Mouse (Mus musculus) left cerebral cortex, postnatal 14 days (tissue): ENCODE results near the gene Ank3. TPM values are rescaled to one million over a fixed set of nuclear protein-coding genes. Genes with fewer than 3 reads are reported as not detected.

Experiments used
- DNase-seq, 2 experiments: peaks; one replicate each; pipeline ENCODE4 v3.0.0; 2021 to 2022; ENCODE audit warnings: low spot score in 2 of 2, mixed read lengths in 1 of 2
- intact Hi-C: fragments of 180-260 bp; cut with DNase I; formaldehyde crosslinking; loops from one replicate; pipeline ENCODE4 v1.15.1; 2025
- total RNA-seq, 2 experiments: library from RNA; stranded (reverse); gene quantifications; 2 replicates each; pipeline ENCODE4 v1.2.3; 2021

Gene Ank3
- total RNA-seq, 2 experiments from 2014 or later, result 533 to 540 TPM

GRCm38 (mm10) chr10:69764402-69764801, 365.8 kb downstream of the Ank3 start:
- intact Hi-C loops, result no loop called here

GRCm38 (mm10) chr10:69777065-69777645, 378.6 kb downstream of the Ank3 start:
- intact Hi-C loops, result no loop called here

More at GRCm38 (mm10) chr10:69764402-69764801, 365.8 kb downstream of the Ank3 start:
- no peak for DNase-seq

GRCm38 (mm10) chr10:69777736-69778135, 379.2 kb downstream of the Ank3 start:
- intact Hi-C loops, result no loop called here
- DNase-seq, result no peak

More at GRCm38 (mm10) chr10:69777065-69777645, 378.6 kb downstream of the Ank3 start:
- no peak for DNase-seq

DNA sequence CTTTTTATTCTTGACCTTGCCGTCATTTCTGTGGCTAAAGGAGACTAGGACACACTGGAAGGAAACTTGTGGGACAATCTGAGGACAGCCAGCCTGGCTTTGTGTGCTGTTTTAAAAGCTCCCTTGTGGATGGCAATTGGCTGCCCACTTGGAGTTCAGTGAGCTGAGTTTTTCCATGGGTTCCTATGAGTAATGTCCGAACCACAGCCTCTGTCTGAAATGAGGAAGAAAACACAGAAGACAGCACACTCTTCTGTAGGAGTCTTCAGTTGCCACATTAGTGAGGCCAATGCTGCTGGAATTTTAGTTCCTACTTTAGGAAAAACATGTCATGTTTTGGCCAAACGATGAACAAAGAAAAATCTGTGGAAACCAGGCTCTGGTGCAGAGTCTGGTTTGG, 380.7 kb downstream of the Ank3 start:
- no peak for DNase-seq
- intact Hi-C loops, result no loop called here

DNA sequence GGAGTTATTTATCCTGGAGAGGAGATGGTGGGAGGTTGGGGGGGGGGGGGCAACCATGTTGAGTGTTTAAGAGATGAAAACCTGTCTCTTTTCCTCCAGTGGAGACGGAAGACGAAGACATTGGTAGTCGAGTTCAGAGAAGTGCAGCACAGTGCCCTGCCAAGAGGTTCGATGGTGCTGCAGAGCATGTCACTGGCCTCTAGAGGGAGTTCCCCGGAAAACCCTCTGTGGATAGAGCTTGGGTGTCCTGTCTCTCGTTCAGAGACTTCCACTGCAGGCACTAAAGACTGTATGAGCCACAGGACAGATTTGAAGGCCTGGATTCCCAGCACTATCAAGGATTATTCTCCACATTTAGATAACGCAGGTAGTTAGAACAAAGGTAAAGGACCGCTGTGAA, 382.9 kb downstream of the Ank3 start:
- peak; percentile 65 to 76 for DNase-seq
- intact Hi-C loops, result no loop called here

- intact Hi-C loops, result no loop called here
- no peak for DNase-seq
These were observed 386.7 kb downstream of the Ank3 start for GRCm38 (mm10) chr10:69785235-69785634.

DNA sequence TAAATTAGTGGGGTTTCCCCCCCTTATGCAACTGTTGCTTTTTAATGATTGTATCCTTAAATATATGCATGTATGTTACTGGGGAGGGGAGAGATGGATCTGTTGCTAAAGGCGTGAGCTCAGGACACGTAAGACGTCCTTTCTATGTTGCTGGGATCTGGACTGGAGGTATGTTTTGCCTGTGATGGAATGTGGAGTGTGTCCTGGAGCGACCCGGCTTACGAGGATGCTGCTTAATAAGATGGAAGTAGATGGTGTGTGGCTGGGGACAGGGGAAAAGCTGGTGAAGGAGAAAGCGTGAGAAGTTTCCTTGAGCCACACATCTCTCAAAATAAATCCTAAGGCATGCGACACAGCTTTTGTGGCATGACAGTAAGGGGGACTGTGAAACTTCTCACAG, 387.1 kb downstream of the Ank3 start:
- intact Hi-C loops, result no loop called here
- no peak for DNase-seq

GRCm38 (mm10) chr10:69786220-69786993, 387.8 kb downstream of the Ank3 start:
- intact Hi-C loops, result no loop called here
- DNase-seq, result no peak

- intact Hi-C loops, result no loop called here
- no peak for DNase-seq
These were observed 388.8 kb downstream of the Ank3 start for GRCm38 (mm10) chr10:69787379-69787778.

DNA sequence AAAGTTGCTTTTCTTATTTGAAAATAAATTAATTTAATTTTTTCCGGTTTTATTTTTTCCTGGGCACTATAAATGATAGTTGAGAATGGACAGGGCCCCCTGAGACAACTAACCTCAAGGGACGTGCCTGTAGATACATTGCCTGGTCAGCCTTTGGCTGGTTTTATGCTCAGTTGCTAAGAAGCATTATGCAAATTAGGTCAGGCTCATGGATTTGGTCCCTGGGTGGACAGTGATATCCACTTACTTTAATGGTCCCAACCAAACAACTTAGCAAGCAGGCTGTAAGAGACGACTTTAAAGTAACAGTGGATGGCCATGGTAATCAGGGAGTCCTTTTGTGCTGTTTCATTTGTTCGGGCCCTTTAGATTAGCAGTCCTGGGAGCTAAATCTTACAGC, 392.0 kb downstream of the Ank3 start:
- intact Hi-C loops, result no loop called here
- DNase-seq, result no peak

GRCm38 (mm10) chr10:69791951-69792350, 393.4 kb downstream of the Ank3 start:
- intact Hi-C loops, result no loop called here
- DNase-seq, result no peak

GRCm38 (mm10) chr10:69792400-69792799, 393.8 kb downstream of the Ank3 start:
- DNase-seq, result peak; percentile 38 to 58
- intact Hi-C loops, result no loop called here

DNA sequence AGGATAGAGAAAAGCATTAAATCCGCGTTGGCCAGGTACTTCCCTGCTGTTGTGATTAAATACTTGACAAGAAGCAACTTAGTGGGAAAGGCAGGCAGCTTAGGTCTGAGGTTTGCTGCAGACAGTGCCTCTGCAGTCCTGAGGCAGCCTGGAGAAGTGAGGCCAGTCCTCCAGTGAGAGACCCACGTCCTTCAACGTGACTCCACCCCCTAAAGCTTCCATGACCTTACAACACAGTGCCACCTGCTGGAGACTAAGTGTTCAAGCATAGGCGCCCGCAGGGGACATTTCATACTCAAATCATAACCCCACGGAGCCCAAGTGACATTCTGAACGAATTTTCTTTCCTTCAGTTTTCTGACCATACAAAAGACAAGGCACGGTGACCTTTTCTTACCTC, 394.5 kb downstream of the Ank3 start:
- intact Hi-C loops, result loop anchor here (1.0 kb wide), 1 partner anchor 131 kb away; no protein-coding TSS in a partner anchor
- peak; percentile 56 to 68 for DNase-seq

DNA sequence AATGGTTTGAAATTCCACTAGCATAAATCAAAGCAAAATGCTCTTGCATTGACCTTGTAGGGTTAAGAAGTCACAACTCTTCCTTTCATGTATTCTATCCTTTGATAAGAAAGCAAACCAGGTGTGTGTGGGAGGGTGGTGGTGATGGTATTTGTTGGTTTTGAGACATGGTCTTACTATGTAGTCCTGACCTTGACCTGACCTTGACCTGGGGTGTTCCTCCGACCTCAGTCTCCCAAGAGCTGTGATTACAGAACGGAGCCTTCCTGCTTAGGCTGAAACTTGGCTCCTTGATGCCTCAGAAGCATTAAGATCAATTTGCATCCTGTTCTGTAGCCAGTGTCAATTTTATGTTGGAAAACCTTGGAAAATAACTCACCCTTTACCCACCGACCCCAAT, 397.1 kb downstream of the Ank3 start:
- DNase-seq, result no peak
- intact Hi-C loops, result no loop called here

DNA sequence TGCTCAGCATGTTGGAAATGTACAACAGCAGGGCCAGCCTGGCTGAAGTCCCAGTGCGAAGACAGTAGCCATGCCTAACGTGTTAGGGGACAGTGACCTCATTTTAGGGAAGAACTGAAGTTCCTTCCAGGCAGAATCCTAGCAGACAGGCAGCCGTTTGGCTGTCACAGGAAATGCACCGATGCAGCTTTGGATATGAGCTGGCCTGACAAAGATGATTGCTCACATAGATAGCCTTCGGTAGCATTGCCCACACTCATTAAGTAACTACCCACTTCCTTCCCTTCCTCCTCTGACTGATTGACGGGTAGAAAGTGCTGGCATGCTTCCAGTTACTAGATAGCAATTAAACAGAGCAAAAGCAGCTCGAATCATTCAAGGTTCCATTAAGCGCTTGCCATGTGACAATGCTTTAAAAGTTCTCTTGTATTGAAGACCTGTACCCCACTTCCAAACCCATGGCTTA, 397.9 kb downstream of the Ank3 start:
- DNase-seq, result no peak
- intact Hi-C loops, result no loop called here

DNA sequence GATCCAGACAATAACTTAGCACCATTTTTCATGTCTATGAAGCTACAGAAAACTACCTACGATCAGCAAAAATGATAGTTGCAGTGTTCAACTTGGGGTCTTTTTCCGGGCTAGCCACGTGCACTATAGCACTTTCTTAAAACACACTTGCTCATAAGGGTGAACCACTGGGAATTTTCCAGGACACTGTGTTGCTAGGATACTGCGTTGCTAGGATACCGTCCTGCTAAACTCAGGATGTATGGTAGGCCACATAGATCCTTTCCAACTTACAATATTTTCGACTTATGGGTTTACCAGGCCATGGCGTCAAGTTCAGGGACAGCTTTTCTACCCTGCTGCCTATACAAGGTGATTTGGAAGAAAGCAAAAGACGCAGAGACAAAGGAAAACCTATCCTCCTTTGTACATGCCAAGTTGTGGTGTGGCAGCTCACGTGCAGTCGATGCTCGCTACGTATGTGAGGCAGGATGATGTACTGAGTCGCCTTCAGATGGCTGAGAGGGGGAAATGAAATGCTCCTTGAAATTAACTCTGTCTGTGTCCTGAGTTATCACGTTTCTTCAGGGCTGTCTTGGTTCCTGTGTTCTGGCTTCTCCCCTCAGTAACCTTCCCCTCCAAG, 404.7 kb downstream of the Ank3 start:
- DNase-seq, result peak; percentile 82 to 89
- intact Hi-C loops, result no loop called here

DNA sequence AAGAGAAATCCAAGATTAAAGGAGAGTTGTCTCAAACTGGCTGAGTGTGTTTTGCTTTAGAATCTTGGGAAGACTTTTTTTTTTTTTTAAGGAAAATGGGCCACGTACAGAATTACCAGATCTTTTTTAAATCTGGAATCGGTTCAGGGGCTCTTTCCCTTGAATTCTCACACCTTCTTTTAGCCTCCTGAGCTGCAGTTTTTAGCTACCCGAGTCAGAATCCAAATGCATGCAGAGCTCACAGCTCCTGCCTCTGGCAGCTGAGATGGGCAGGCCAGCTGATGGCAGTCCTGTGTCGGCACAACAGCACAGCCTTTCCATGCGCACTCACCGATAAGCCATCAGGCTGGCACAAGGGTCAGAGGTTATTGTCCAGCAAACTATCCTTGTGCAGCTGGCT, 406.0 kb downstream of the Ank3 start:
- intact Hi-C loops, result no loop called here
- DNase-seq, result peak; percentile 40 to 82

DNA sequence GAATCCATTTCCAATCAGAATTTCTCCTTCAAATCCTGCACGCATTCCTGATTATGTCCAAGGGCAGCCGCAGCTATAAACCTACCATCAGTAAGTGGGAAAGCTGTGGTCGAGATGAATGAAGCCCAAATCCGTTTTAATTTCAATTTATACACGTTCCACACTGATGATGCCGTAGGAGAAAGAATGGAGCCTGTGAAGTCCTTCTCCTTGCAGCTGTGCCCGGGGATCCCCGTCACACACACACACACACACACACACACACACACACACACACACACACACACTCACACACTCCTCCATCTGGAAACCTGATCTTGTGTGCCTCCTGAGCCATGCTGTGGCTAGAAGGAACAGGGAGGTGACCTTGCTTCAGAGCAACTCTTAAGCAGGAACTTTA, 412.2 kb downstream of the Ank3 start:
- DNase-seq, result no peak
- intact Hi-C loops, result no loop called here

- DNase-seq, result no peak
- intact Hi-C loops, result no loop called here
These were observed 415.4 kb downstream of the Ank3 start for GRCm38 (mm10) chr10:69813823-69814522.

DNA sequence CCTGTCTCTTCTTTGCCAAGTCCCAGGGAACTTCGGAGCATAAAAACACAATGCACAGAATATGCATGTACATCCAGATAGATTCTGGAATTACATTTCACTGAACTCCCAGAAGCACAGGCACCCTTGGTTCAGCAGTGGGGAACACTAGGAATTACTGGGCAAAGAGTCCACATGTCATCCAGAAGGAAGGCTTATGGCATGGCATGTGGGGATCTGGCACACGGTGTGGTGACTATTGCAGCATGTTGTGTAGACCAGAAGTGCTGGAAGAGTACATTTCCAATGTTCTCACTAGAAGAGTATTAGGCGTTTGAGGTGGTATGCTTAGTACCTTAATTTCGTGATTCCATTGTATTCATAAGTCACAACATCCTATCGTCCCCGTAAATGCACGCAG, 422.7 kb downstream of the Ank3 start:
- intact Hi-C loops, result no loop called here
- DNase-seq, result no peak
